Mouse (Mus musculus): ENCODE measurements at regions not wholly inside any gene's neighbourhood (a gene's known extent, or its start where the extent isn't known, plus 50 kb on each side); places are given as distances from the start of the nearest gene placed in this dataset.

DNA sequence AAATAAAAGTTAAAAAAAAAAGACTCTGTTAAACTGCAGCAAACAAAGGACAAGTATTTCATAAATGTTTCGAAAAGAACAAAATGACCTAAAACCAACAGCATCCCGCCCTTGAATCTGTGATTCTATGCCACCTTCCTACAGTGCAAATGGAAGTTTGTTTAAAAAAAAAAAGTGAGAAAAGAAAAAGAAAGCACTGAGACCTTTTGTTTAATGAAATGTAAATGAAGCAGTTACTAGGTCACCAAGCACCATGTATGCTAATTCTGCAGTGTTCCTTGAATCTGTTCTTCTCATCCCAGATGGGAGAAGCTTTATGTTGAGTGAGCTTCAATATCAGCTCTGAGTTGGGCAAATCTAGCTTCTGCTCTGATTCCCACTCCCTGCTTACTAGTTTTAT, 64.8 kb downstream of the Dnajb9 start:
- no peak for DNase-seq

DNA sequence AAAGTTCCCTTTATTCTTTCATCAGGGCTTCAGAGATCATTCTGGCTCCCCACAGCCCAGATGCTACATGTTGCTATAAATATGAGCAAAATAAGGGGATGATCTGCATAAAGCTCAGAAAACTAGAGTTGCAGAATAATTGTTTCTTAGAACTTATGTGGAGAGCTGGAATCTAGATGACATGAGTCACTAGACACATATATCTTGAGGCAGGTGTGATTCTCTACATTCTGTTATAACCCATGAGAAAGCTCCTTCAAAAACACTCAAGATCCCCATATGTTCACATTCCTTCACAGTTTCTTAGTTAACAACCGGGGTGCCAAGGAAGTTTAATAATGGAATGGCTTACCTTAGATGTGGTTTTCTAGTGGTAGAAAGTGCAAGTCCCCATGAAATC, 71.1 kb downstream of the Dnajb9 start:
- no peak for DNase-seq

DNA sequence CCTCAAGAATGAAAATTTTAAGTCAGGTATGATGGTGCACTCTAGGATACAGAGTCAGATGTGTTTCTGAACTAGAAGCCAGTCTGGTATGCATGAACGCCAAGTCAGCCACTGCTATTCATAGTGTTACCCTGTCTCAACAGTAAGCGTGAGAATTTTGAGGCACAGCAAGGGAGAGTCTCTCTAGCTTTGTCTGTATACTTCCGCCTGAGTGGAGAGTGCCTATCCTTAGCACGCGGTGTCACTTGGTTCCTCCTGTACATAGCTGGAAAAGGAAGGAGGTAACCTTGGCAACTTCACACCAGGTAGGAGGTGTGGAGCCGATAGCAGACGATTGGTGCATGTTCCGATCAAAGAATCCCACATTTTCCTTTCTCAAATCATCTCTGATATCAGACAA, 81.3 kb downstream of the Dnajb9 start:
- DNase-seq, result no peak

DNA sequence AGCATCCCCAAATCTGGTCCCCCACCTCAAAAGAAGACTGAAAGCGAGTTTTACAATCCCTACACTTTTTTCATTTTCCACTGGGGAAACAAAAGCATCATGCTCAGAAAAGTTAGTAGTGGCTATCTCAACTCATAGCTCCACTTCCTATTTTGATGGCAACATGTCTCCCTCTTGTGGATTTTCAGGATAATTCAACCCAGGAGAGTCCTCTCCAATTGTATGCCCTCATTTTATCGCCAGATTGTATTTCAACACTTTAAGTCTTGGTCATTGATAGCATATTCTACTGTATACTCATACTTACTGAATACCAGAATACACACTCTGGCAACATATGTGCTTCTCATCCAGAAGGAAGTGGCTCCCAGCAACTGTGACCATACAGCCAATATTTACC, 105.0 kb downstream of the Dnajb9 start:
- DNase-seq, result no peak

DNA sequence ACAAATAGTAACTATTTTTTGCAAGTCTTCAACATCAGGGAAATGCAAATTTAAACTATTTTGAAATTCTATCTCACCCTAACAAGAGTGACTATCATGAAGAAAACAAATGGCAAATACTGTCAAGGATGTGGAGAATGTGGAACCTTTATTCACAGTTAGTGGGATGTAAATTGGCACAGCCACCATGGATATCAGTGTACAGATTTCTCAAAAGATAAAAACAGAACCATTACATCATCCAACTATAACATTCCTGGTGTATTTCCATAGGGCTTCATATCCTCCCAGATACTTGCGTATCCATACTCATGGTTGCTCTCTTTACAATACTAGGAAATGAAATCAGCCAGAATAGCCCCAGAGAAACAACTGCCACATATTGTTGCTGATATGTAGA, 110.9 kb downstream of the Dnajb9 start:
- no peak for DNase-seq

DNA sequence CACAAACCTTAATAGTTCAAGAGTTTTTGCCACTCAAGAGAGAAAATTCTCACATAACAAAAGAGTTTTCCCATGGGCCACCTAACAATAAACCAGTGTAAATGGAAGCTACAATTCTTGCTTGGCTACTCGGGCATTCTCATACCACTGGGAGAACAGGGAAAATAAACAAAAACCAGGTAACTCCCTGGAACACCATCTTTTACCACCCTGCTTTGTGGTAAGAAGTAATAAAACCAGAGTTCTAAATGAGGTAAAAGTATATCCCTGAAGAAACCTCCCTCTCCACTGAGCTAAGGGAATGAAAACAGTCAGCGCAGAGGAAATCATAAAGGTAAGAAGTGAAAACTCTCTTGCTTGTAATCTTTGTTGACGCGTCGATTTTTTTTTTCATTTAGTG, 138.4 kb downstream of the Dnajb9 start:
- no peak for DNase-seq

DNA sequence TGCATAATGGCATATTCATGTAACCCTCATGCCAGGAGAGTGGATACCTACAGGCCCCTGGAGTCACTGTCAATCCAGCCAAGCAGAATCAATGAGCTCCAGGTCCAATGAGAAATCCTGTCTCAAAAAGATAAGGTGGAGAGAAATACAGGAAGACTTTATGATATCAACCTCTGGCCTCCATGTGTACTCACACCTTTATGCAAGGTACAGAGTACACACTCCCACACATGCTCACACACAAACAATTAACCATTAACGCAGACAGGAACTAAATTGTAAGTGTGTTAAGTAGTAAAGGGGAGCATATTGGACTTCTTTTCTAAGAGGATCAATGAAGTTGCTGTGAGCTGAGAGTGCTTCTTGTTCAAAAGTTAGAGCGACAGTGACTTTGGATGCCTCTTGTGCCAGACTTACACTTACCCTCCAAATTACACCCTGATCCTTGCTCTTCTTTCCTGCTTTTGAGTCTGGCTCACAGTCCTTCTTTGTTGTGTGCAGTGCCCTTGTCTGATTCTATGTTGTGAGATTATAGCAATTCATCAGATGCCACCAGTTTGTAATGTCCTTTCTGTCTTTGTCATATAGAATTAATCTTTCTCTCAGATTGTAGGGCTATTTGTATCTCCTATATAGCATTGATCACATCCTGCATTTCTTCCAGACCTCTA, 153.5 kb downstream of the Dnajb9 start:
- DNase-seq, result no peak

DNA sequence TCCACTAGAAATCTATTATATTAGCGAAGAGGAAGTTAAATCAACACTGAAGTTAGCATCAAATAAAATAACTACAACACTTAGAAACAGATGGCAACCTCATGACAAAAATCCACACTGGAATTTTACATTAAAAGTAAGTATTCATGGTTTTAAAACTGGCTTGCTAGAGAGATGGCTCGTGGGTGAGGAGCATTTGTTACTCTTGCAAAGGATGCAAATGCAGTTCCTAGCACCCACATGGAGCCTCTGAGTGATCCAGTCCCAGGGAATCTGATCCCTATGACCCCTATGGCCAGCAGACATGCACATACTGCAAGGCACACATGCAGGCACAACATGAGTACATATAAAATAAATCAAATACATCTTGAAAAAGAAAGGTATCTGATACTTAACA, 164.3 kb downstream of the Dnajb9 start:
- DNase-seq, result no peak

DNA sequence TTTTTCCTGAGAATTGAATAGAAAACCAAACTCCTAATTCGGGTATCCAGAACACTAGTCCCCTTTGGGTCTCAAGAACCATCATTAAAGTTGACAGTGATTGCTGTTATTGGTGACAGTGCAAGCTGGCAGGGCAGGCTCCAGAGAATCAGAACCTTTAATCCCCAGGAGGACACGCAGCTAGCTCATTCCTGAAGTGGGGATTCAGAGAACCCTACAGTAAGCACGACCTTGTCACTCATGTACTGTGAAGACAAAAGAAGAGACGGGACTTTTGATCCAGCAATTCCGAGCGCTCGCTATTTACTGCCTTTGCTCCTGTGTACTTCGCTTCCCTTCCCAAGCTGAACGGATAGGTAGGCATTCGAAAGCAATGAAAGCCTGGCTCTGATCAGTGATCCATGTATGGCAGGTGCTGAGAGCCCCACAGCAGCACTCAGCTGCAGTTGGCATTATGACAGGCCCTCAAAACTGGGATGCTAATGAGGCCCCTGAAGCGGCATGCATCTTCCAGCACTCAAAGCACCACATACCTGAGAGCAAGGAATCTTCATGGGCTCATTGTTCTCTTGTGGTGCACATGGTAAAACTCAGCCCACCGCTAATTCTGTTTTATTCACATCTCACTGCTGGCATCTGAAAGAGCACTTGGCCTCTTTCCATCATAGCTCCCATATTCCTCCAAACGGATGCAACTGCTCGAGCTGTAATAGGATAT, 165.6 kb downstream of the Dnajb9 start:
- DNase-seq, result no peak

DNA sequence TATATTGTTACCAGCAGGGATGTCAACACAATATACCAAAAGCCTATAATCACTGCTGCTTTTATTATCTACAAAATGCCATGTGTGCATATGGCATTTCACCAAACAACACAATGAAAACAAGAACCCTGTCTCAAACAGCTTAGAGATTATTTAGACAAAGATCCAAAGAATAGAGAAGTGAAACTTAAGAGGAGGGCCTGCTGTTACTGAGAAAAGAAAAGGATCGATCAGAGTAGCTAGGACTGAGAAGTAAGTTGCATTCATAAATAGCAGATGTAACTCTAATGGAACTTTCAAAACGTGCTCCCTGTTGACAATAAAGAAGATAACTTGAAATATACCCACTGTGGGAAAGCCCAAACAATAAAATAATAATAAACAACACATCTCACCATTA, 203.3 kb downstream of the Dnajb9 start:
- DNase-seq, result no peak

DNA sequence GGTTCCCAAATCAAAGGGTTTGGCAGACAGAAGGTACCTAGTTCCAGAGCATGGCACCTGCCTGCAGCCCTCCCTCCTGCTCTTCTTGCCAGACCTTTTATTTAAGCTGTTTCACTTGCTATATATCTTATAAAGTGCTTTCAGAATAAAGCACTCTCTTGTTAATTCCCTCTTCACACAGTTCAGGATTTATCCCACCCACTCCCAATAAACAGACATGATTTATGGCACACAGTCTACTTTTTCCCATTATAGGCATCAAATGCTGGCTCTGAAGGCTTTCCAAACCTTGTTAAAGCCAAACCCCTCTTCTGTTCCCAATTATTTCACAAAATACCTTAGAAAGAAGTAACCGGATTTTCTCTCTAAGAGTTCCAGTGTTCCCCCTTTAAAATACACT, 226.6 kb downstream of the Dnajb9 start:
- DNase-seq, result no peak

DNA sequence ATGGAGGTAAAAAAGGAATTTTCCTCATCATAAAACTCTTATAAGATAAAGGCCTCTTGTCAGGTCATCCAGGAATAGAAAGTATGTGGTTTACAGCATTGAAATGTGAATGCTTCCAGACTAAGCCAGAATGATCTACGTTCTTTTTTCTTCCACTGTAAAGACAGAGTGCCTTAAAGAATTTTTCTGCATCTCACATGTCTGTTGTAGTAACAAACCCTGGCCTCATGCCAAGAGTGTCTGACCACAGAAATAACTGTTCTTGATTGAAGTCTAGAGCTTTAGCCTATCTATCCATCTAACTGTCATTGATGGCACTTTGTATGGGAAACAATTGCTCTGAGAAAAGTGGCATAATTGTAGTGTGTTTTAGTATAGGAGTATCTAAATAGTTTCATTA, 246.2 kb downstream of the Dnajb9 start:
- no peak for DNase-seq

DNA sequence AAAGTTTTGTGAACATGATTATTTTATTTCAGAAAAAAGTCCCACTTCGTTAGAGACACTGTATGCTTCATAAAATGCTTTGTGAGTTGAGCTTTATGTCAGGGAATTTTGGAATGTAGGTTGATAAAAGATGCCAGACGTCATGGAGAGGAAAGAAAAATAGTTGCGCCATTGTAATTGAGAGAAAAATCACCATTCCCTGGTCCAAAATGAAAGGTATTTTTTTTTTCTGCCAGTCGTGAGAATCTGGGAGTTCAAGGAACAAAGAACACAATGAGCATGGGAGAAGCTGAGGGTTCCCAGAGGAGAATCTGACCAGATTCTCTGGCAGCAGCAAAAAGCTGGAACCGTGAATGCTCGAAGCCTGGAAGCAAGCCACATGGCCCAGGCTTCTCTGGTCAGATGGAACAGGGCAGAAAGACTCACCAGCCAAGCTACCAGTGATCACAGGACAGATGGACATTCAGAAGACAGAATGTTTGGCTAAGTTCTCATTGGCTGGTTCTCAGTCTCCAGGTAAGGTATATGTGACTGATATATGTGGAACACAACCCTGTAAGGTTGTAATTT, 247.5 kb downstream of the Dnajb9 start:
- DNase-seq, result peak; percentile 2

DNA sequence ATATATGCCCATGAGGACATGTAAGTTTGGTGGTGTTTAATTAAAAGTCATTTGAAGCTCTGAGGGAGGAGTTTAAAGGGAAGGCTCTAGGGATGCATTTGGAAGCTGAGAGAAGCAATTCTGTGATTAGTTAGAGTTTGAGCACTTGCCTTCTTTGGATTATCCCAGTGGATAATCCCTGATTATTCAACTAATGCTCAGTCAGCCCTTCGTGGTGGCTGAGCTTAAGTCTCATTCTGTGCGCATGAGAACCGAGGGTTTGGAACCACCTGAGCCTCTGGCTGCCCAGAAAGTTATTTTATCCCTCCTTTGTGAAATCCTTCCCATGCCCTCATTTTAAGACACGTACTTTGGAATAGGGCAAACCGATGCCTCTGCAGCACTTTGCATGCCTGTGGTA, 285.9 kb downstream of the Dnajb9 start:
- DNase-seq, result no peak

DNA sequence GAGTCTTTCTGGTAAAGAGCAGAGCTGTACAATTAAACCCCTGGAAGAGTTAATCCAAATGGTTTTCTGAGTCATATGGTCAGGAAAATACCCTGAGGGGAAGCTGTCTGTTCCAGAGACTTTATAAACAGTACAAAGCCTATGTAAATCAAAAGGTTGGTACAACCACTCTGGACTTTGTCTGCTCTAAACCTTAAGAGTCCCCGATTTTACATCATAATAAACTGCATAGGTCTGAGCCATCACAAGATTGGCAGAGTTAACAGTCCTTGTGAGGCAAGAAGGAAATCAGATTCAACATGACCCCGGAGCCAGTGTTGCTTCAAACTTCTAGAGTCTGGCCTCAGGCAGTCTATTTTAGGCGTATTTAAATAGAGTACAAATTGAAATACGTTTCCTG, 289.7 kb downstream of the Dnajb9 start:
- DNase-seq, result no peak

DNA sequence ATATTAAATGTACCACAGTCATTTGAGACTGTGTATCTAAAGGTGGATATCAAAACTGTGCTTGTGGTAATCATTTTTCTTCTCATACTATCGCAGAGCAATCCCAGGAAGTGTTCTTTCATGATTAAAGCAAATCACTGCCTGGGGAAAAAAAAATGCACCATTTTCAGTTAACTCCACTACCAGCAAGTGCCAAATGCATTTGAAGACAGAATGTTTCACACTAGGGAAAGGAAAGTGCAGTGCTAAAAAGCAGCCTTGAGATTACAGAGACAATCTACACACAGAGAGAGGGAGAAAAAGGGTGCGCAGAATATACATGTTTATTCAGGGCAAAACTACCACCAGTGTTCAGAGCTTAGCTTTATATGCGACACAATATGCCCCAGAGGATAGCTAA, 291.0 kb downstream of the Dnajb9 start:
- no peak for DNase-seq

DNA sequence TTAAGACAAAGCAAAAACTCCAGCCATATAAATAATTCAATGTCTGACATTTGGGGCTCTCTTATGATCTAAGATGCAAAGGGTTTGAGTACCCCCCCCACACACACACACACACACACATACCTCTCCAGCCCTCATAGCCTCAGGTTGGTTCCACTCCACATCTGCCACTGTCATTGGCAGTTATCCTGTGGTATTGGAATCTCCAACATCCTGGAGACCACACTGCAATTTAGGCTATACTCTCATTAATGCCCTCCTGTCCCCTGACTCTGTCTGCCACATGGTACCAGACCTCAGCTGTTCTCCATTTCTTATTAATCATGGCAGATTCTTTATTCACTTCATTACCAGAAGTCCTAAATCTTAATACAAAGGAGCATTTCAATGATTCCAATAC, 293.3 kb downstream of the Dnajb9 start:
- no peak for DNase-seq

DNA sequence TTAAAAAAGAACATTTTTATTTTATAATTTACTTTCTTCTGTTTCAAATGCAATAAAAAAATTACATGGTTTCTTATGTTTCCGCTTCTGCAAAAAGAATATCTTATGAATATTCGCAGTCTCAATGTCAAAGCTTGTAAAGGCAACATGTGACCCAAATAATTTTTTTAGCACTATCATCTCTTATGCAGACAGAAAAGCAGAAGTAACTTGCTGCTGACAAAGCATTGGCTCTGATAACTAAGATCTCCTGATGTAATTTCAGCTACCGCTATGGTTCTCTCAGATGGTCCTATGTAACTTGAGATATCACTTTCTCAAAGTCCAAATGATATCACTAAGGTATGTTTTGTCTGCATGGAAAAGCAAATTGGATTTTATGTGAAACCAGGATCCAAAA, 310.9 kb downstream of the Dnajb9 start:
- DNase-seq, result no peak

DNA sequence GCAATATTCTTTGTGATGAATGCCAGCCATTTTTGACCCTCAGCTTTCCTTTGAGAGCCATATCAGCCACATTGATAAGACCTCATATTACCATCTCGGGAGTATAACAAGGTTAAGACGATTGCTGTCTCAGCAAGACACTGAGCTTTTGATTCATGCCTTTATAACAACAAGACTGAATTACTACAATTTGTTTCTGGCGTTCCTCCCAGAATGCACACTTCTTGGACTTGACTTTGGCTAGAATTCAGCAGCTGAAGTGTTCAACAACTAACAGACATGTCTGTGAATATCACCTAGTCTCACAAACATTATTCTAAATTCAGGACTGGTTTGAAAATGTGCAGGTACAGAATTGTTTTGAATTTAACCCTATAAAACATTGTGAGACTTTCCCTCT, 324.5 kb downstream of the Dnajb9 start:
- DNase-seq, result no peak

DNA sequence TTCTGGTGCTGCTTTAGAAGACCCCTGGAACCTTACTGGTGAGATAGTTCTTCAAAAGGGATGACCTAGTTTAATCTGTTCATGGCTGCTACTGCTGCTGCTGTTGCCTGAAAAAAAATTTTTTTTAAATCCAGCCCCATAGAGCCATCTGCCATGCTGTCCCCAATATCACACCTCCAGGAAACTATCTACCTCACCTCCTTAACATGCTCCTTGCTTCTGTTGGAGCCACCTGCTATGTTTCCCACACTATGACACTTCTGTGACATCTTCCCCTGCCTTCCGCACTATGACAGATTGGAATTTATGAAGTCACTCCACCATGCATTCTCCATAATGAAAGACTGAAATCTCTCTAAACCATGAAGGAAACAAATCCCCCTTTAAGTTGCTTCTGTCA, 349.6 kb downstream of the Dnajb9 start:
- DNase-seq, result no peak

DNA sequence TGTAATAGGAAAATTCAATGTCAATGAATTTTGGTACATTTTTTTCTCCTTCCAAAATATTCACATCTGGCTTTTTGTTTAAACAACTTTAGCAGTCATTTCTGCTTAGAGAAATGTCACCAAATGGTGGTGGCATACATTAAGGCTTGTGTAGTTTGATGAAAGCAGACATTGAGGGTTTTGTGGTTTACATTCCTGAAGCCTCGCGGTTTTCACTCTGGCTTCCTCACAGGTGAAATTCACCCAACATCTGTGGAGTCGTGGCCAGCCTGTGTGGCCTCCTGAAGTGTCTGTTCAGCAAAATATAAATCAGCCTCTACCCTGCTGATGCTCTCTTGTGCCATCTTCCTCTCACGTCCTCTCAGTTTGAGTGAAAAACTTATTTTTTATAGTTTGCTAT, 353.8 kb downstream of the Dnajb9 start:
- DNase-seq, result no peak

DNA sequence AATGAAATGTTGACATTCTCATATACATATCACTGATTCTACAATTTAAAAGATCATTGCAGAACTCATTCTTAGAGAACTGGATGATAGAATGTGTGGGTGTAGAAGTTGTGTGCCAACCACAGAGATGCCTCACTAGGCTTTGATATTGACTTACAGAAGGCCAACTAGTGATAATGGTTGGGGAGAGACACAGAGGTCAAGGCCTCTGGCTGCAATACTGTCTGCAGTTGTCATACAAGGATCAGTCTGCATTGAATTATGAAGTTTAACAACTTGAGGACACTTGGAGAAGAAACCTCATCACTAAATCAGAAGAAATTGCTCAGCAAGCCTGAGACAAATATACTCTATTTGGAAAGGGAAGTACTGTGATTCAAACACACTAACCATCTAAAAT, 357.9 kb downstream of the Dnajb9 start:
- no peak for DNase-seq

DNA sequence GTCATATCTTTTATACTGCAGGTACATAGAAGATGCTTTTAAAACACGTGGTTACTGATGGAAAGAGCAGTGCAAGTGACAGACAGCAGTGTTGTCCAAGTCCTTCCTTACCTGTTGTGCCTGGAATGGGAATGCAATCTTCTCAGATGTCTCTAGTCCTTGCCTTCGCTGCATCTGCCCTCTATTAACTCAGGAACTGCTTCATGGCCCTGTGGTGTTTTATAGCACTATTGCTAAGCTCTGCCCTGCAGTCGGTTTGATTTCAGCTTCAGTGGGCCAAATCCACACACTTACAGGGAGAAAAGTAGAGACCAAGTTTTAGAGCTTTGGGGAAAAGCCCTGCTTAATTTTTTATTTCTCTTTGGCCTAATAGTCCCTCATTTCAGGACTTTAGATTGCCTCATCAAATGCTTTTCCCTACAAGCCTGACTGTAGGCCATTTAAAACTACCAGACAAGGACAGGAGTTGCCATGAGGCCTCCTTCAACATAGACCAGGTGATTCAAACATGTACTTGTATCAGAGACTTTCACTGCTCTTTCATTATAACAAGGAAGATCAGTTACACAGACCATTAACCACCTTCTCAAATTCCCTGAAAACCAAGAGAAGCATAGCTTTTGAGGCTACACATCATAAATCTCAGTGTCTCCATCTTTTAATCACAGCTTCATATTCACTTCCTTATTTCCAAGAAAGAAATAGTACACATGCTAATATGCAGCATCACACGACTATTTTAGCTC, 358.7 kb downstream of the Dnajb9 start:
- no peak for DNase-seq

DNA sequence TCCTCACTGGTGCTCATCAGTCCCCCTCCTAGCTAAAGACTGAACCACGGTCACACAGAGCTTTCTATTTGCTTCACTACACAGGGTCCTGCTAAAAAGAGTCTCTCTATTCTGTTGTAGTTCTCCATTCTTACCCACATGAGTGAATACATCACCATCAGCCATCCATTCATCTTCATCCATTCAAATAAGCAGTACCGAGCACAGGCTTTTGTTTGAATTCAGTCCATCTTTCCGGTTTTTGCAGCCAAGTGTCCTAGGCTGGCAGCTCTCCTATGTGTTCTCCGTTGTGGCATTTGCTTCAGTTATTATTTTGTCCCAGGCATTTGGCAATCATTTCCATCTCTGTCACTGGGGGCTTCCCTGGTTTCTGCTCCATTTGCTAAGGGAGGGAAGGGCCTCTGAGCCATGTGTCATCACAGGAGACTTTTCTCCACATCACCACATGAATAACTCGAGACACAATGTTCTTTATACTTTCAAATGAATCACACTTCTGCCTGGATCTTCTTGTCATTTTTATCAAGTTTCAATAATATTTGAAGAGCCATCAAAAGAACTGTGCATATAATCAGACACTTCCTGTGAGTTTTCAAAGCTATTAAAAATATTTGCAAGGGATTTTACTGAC, 366.1 kb downstream of the Dnajb9 start:
- DNase-seq, result no peak

All from kidney, adult 18-20 months (tissue).